Mouse (Mus musculus): Measurements from ENCODE around the gene Eif2b2.

Eif2b2 gene

DNA sequence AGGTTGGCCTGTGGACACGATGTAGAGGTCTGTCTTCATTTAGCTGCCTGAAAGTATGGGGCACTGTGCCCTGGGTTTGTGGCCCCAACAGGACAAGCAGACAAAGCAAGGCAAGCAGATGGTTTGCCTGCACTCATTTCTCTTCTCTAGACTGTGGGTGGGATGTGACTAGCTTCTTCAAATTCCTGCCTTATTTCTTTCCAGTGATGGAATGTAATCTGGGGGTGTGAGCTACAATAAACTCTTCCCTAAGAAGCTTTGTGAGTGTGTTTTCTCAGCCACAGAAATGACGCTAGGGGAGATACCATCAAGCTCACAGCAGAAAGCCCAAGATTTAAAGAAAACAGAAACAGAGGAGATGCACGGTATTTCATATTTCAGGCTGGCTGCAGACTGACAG is 32.8 kb downstream of the Eif2b2 start:
- DNase-seq (ENCODE audit: low read depth, low spot score): no peak

DNA sequence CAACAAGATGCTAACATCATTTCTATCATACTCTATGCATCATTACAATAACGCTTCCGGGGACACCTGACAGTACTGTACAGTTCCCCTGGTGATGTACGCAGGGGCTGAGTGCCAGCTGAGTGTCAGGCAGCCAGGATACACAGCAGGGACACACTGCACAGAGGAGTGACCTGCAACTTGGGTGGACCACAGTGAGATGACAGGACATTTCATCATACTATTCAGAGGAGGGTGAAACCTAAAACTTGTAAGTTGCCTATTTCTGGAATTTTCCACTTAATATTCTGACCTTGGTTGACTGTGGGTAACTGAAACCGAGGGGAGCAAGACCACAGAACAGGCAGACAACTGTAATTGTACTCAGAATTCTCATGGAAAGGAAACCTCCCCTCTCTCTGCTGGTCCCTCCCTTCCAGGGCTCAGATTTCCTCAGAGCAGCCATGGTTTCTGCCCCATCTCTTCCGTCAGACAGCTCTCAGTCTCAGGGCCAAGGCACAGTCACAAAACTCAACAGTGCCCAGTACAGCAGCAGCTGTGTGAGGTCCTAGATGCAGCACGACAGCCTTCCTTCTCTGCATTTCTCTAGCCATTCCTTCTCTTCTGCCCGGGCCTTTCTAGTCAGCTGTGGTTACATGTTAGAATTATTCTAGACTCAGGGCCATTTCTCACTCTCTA is 36.9 kb downstream of the Eif2b2 start:
- DNase-seq (ENCODE audit: low read depth, low spot score): no peak

DNA sequence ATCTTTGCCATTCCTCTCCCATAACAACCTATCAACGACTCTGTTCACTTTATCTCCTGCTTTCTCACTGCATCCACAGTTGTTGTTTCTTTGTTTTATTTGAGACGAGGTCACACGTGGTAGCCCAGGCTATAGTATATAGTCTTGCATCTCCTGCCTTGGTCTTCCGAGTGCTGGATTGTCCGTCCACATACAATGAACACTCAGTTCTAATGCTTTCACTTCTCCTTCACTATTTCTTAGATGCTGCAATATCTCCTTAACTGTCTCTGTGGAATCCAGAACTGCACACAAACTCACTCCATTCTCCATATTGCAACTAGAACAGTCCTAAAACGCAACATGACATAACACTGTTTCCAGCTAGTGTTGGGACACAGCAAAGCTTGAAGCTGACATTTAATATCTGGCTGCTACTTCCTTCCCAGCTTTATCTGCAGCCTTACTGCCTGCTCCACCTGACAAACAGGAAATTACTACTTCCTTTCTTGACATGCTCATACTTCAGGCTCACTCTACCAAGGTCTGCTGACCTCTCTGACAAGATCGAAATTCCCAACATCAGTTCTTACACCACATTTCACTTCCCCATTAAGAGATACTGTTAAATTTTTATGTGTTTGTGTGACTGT is 37.8 kb downstream of the Eif2b2 start:
- no peak for DNase-seq (ENCODE audit: low read depth, low spot score)

DNA sequence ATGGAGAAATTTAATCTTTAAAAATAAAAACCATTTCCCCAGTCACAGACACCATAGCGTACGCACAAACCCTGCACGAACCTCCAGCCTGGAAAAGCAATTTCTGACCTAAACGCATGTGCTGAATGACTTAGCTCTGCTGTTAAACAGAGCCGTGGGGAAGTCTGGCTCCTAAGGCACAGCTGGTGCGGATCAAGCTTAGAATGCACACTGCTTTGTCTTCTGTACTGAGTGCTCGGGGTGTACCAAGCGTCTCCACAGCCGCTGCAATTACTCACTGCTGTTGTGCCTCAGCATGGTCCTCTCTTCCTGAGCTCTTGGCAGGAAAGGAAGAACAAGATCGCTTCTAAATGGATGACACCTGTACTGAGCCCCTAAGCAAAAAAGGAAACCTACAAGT is 43.2 kb downstream of the Eif2b2 start:
- DNase-seq (ENCODE audit: low read depth, low spot score): no peak

DNA sequence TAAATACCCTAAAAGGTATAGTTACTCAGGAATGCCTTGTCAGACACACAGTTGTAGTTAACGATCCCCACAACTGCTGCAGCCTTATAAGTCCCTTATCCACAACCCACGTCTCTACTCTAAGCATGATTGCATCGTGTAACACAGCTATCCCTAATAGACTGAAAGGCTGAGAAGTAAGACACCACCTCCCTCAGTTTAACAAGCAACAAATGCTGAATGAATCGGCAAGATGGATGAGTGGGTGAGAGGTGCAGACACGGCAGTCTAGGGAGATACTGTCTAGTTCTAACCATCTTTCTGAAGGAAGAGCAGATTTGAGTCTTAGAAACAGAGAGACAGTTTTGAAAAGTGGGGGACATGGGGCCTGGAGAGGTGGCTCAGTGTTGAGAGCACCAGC is 43.9 kb downstream of the Eif2b2 start:
- no peak for DNase-seq (ENCODE audit: low read depth, low spot score)

DNA sequence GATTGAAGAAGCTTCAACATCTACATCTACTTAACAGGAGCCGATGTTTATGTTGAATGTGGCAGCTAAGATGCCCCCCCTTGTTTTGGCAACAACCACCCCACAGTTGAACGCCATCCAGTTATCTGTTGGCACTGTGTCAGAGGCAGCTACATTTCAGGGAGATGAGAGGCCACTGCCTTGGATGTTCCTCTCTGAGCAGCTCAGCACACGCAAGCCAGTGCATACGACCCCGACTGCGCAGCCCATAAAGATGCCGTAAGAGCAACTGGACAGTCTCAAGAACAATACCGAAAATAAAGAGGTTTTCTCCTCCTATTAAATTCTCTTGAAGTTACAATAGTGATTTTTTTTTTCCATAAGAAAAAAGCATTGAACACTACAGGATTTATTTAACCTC is 45.2 kb downstream of the Eif2b2 start:
- no peak for DNase-seq (ENCODE audit: low read depth, low spot score)

DNA sequence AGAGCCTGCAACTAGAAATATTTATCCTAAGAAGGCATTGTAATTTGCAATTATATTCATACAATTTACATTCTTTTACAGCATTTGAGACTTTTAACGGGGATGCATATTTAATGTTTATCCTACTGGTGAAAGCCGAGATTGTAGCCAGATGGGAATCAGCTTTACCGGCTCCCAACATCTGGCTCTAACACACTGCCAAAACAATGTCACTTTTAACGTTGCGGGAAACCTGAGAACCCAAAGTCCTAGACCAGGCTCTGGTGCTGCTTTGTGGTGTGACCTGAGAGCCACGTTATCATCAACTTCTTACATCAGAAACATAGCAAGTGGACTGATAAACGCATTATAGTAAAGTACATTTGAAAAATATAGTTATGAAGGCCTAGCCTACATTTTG is 45.7 kb downstream of the Eif2b2 start:
- DNase-seq (ENCODE audit: low read depth, low spot score): no peak

DNA sequence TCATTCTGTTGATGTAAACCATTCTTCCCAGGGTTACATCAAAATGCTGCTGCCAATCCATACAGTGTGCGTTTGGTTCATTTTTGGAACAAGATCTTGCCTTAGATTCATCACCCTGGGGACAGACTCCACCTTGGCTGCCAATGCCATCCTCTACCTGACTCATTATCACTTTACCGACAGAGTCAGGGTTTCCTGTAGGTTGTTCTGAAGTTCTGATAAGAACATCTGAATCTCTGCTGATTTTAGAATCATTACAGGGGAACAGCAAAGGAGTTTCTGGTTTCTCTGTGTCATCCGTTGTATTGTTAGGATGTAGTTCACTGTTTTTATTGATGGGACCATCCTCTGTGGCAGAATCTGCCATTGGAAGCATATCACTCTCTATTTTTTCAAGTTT is 47.0 kb downstream of the Eif2b2 start:
- no peak for DNase-seq (ENCODE audit: low read depth, low spot score)

DNA sequence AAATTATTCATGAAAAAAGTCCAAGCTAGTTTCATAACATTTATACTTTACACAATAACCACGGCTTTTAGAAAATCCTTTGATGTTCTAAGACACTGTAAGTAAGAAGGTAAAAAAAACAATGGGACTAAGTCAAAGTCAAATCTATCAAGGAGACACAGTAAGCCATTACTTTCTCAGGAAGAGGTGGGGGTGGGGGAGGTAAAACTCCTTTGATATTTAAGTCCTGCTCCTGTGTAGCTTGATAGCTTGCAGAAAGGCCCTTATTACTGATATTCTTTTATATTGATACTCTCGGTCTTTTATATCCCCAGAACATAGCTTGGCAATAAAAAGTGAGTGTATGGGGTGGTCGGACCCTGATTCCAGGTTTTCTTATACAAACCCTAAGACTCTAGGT is 50.5 kb downstream of the Eif2b2 start:
- no peak for DNase-seq (ENCODE audit: low read depth, low spot score)

DNA sequence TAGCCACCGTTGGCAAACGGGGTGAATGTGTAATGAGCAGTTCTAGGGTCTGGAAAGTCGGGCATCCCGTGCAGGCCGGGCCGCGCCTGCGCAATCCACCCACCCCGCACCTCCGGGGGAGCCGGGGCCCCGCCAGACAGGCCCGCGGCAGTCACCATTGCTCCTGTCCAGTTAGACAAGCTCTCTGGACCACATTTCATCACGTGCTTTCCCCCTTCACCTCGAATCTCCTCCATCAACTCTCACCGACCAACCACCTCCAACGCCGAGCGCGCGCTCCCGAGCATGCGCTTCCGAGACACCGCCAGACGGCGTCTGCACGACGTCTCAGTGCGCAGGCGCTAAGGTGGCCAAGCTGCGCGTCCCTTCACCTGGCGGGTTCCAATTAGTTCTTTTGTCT is 51.0 kb downstream of the Eif2b2 start, which contains the start of gene Mlh3:
TSS of gene Mlh3 (minus strand) at position 281 of the 400 bp plus-strand sequence.
- peak; percentile 75 for DNase-seq (ENCODE audit: low read depth, low spot score)

DNA sequence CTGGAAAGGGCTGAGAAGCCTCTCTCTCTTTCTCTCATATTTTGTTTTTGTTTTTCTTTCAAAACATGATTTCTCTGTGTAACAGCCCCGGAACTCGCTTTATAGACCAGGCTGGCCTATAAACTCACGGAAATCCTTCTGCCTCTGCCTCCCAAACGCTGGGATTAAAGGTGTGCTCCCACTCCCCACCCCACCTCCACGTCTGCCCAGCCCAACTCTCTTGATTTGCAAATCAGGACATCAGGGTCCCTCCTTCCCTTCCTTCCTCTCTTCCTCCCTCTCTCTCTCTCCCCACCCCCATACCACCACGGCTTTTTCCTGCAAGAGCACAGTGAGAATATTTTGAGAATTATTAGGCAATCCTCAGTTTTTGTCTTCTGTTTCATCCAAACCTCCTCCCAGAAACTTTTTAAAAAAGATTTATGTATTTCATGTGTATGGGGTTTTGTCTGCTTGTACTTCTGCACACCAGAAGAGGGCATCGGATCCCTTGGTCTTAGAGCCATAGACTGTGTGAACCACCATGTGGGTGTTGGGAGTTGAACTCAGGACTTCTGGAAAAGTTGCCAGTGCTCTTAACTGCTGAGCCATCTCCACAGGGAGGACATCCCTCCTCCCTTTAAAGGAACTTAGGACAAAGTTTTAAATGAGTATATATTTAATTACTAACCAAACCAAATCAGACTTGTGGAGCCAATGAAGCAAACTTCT is 52.0 kb downstream of the Eif2b2 start:
- no peak for DNase-seq (ENCODE audit: low read depth, low spot score)

DNA sequence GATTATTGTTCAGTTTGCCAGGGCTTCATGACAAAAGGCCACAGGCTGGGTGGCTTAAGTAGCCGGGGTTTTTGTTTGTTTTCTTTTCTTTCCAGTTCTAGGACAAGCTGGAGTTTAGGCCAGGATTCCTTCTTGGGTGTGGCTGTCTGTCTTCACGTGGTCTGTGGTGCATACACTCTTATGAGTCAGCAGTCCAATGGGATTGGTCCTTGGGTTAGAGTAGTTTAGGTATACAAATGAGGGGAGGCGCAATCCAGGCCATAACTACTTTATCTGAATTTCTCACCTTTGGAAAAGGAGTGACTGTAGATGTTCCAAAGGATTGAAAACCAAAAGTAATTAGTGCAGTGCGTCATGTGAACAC is 52.5 kb downstream of the Eif2b2 start:
- DNase-seq (ENCODE audit: low read depth, low spot score): no peak

DNA sequence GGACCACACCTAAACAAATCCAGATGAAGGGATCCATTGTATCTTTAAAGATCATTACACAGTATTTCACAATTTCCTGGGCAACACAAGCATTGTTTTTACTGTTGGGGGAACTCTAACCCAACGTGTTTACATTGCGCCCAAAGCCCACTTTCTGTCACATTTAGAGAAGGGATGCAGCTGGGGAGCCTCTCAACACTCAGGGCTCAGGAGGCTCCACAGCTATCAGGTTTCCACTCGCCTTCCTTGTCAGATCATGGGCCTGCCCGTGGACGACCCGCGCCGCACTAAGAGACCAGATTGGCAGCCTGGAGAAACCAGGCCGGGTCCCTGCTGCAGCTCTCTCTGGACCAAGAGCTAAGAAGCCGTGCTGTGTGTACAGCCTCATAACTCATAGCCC is 54.2 kb downstream of the Eif2b2 start:
- DNase-seq (ENCODE audit: low read depth, low spot score): no peak

All from brain, embryonic 18.5 days (tissue).